Mouse (Mus musculus) neutrophil, adult 5-6 weeks (primary cell): ENCODE results near the gene Cyb5r1. TPM values are rescaled to one million over a fixed set of nuclear protein-coding genes. Genes with fewer than 3 reads are reported as not detected.

Source experiments
- ATAC-seq: fragments of 151-379, 151-347 bp; 2 replicates; pipeline ENCODE4 v1.8.0; 2017; ENCODE audit warnings: mild to moderate bottlenecking, moderate TSS enrichment; ENCODE audit not compliant: insufficient number of reproducible peaks, poor library complexity, low FRiP score, severe bottlenecking; ENCODE audit errors: extremely low read depth
- total RNA-seq: library from RNA; stranded (forward); fragments of 200-1000 nt; gene quantifications from 2 replicates; pipeline ENCODE4 v1.2.3, GENCODE M21; 2017

Cyb5r1 gene
- total RNA-seq, 1 experiment from 2014 or later: 82.5 TPM

GRCm38 (mm10) chr1:134450986-134451385 is 45.6 kb downstream of the Cyb5r1 start:
- peak; percentile 40; the same call in 1 of the 2 replicates for ATAC-seq

GRCm38 (mm10) chr1:134454904-134455824 is 49.8 kb downstream of the Cyb5r1 start, which contains the start of gene Klhl12:
Klhl12 (plus strand) TSS chr1:134455531.
- ATAC-seq: peak; percentile 89

- no peak for ATAC-seq
Measured at GRCm38 (mm10) chr1:134456060-134456459, 50.7 kb downstream of the Cyb5r1 start.

- no peak for ATAC-seq
Measured at GRCm38 (mm10) chr1:134458139-134458727, 52.9 kb downstream of the Cyb5r1 start.

GRCm38 (mm10) chr1:134460294-134461284 is 55.2 kb downstream of the Cyb5r1 start:
- ATAC-seq: no peak

Other genes with a start within 250 kb of the Cyb5r1 start
- 241 and 251 TPM in 2 replicates for gene Chil1, start 223.4 kb upstream of the Cyb5r1 start, total RNA-seq
- gene Mybph, start 212.1 kb upstream of the Cyb5r1 start, total RNA-seq: not detected in 2 replicates
- not detected in 2 replicates for gene Adora1, start 170.1 kb upstream of the Cyb5r1 start, total RNA-seq
- not detected in 2 replicates for gene Myog, start 115.6 kb upstream of the Cyb5r1 start, total RNA-seq
- gene Ppfia4, start 72.6 kb upstream of the Cyb5r1 start, total RNA-seq: 2.9 and 3.2 TPM in 2 replicates
- 63.7 and 74.1 TPM in 2 replicates for gene Tmem183a, start 43.6 kb upstream of the Cyb5r1 start, total RNA-seq
- gene 4933406M09Rik, start 19.6 kb upstream of the Cyb5r1 start, total RNA-seq: 0.35 TPM in 1 of 2 replicates, not detected in the other
- gene Adipor1, start 9.8 kb downstream of the Cyb5r1 start, total RNA-seq: 373 and 380 TPM in 2 replicates
- 31.3 and 38.4 TPM in 2 replicates for gene Klhl12, start 50.0 kb downstream of the Cyb5r1 start, total RNA-seq
- 16.9 and 21.1 TPM in 2 replicates for gene Rabif, start 89.1 kb downstream of the Cyb5r1 start, total RNA-seq
- gene Mgat4e, start 144.1 kb downstream of the Cyb5r1 start, total RNA-seq: not detected in 2 replicates
- 57.0 and 59.7 TPM in 2 replicates for gene Kdm5b, start 154.6 kb downstream of the Cyb5r1 start, total RNA-seq
- gene Syt2, start 241.1 kb downstream of the Cyb5r1 start, total RNA-seq: 0.12 TPM in 1 of 2 replicates, not detected in the other